Mouse (Mus musculus): ENCODE measurements around the gene Gamt.
A peak's percentile ranks its signal among the peaks of the same experiment; 100 is the strongest.

The Gamt gene

GRCm38 (mm10) chr10:80285222-80286070 is 24.6 kb upstream of the Gamt start:
- DNase-seq (ENCODE audit: low spot score) = no peak

DNA sequence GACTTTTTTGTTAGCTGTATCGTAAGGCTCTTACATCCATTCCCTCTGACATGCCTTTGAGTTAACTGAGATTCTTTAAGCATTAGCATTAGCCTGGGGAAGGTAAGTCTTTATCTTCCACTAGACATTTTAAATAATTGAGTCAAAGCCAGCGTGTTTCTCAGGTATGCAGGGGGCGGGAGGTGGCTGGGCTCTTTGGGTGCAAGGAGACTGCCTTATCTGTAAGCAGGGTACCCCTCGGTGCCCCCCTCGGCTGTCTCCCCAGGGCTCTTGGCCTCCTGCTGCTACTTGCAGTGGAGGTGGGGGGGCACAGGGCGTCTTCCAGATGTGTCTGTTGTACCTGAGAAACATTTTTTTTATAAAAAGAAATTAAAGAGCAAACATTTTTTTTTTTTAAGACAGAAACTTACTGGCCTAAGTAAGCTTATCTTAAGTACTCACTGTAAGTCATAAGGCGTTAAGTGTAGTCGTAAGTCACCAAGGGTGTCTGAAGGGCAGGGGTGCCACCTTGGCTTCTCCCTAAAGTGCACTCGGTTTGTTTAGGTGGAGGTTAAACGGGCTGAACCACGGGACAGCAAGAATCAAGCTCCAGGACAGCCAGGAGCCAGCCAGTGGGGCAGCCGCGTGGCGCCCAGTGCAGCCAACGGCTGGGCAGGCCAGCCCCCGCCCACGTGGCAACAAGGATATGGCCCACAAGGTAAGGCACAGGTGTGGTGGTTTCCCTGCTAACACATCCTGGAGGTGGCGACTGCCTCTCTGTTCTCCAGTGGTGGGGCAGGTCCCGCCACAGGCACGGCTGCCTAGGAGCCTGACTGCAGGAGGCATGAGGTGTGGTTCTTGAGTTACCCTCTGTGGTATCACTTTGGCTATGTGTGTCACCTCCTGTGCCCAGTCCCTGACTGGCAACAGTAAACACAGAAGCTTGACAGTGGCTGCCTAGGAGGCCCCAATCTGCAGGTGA is 21.9 kb upstream of the Gamt start:
- no peak for DNase-seq (ENCODE audit: low spot score)

DNA sequence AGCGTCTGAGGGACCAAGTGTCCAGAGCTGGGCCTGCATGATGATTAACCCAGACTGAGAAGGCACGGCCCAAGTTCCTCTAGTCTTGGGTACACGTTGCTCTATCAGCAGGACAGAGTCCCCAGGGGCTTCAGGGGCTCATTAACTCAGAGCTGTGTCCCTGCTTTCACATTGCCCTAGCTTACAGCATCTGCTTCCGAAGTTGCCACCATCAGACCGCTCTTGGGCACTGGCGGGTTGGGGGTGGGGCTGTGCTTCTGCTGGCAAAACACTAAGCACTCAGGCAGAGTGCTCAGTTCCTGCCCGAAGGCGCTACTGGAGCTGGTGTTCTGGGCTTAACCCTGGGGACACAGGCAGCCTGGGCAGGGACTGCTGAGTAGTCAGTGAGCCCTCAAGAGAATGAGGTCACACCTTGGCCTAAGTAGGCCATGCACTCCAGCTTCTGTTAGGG is 21.1 kb upstream of the Gamt start:
- no peak for DNase-seq (ENCODE audit: low spot score)

DNA sequence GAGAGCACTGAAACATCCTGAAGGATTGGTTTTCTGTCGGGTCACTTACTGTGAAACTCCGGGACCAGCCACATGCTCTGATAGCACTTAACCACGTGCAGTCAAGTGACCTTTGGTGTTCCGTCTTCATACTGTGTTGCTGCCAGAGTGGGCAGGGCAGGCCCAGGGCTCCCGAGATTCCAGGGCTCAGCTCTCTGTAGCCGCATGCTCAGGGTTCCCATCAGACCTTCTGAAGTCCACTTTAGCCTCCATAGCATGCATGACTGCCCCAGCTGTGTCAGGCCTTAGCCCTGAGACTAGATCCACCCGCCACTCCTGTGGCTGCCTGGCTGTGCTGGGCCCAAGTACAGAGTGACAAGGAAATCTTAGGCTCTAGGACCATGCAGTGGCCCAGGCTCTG is 20.5 kb upstream of the Gamt start:
- no peak for DNase-seq (ENCODE audit: low spot score)

GRCm38 (mm10) chr10:80279273-80279672 is 18.5 kb upstream of the Gamt start:
- DNase-seq (ENCODE audit: low spot score) = no peak

GRCm38 (mm10) chr10:80278390-80278789 is 17.6 kb upstream of the Gamt start:
- DNase-seq (ENCODE audit: low spot score) = no peak

GRCm38 (mm10) chr10:80276238-80276637 is 15.4 kb upstream of the Gamt start:
- DNase-seq (ENCODE audit: low spot score) = no peak

GRCm38 (mm10) chr10:80273847-80274246 is 13.0 kb upstream of the Gamt start:
- DNase-seq (ENCODE audit: low spot score) = no peak

- DNase-seq (ENCODE audit: low spot score) = no peak
Measured at GRCm38 (mm10) chr10:80271870-80272585, 11.2 kb upstream of the Gamt start.

DNA sequence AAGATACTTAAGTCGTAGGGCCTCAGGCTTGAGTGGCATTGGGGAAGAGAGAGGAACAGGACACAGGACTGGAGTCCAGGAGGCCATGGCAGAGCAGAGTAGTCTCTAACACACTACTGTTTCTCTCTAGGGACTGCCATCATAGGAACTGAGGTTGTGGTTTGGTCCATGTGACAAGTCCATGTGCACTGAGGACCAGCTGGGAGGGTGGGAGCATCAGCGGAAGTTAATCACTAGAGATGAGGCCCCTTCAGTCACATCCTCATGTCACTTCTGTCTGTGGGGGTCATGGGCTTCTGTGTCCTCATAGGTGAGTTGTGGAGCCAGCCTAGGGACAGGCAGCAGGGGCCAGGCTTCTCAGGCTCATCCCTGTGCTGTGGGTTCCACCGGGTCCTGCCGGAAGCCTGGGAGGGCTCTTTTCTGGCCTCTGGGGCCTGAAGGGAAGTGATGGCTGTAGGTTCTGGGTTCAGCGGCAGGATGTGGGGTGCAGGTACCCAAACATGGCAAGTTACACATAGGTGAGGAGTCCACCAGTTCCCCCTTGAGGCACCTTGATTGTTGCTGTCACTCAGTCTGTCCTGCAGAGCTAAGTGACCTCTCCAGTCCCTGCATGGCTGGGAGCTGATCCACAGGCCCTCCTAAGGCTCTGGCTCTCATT is 10.5 kb upstream of the Gamt start:
- peak; percentile 46 for DNase-seq (ENCODE audit: low spot score)

- no peak for DNase-seq (ENCODE audit: low spot score)
Measured at GRCm38 (mm10) chr10:80270734-80271181, 9.9 kb upstream of the Gamt start.

GRCm38 (mm10) chr10:80270099-80270498 is 9.3 kb upstream of the Gamt start:
- DNase-seq (ENCODE audit: low spot score) = no peak

GRCm38 (mm10) chr10:80265149-80265486 is 4.3 kb upstream of the Gamt start:
- no peak for DNase-seq (ENCODE audit: low spot score)

GRCm38 (mm10) chr10:80264341-80265148 is 3.7 kb upstream of the Gamt start:
- DNase-seq (ENCODE audit: low spot score) = peak; percentile 99

- no peak for DNase-seq (ENCODE audit: low spot score)
Measured at GRCm38 (mm10) chr10:80262776-80263365, 2.1 kb upstream of the Gamt start.

DNA sequence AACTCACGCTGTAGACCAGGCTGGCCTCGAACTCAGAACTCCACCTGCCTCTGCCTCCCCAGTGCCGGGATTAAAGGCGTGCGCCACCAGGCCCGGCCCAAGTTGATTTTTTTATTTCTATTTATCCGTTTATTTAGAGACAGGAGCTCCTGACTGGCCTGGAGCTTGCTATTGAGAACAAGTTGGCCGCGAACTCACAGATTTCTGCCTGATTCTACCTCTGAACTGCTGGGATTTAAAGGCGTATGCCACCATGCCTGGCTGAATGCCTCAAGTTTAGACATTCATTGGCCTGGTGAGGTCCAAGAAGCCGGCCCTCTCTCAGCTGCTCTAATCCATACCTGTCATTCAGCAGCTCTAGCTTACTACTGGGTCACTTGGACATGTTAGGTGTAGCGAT is 1.4 kb upstream of the Gamt start:
- DNase-seq (ENCODE audit: low spot score) = no peak

- peak; percentile 35 for DNase-seq (ENCODE audit: low spot score)
Measured at GRCm38 (mm10) chr10:80261585-80261968, 765 bp upstream of the Gamt start.

DNA sequence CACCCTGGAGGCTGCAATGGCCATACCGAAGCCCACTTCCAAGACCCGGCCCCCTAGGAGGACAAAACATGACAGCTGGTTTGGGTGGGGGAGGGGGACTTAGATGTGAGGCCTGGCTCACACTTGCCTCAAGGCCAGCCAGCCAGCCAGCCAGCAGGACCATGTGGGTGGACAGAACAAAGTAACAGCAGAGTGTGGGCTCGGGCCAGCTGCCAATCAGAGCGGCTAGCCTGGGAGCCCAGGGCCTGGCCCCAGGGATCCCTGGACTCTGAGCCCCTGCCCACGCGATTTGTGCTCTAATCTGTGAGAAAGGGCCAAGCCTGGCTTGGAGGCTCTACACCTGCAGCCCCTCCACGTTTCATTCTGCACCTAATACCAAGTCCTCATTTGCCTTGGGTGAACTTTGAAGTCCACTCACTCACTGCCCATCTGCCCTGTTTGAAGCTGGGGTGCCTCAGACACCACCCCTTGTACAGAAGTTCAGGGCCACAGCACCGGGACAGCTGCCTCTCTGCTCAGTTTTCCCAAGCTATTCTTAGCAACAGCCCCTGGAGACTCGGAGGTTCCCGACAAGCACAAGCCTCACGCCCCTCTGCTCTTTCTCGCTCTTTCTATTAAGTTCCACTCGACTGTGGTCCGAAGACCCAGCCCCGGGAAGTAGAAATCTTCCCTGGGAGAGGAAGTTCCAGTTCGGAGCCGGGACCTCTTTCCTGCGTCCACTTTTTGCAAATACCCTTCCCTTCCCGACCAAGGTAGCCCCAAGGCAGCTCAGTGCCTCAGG is 761 bp downstream of the Gamt start:
- no peak for DNase-seq (ENCODE audit: low spot score)

DNA sequence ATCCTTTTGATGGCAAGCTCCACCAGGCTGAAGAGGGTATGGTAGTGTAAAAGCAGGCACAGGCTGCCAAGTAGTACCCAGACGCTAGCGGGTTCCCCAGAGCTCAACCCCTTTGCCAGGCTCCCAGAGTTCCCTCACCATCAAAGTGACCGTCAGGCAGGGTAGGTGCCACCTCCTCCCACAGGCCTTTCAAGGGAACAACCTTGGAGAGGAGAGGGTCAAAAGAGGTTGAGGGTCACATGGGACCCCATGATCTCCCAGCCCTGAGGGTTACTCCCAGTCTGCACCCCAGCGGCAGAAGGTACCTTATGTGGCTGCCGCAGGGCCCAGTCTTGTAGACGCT is 1.4 kb downstream of the Gamt start:
- no peak for DNase-seq (ENCODE audit: low spot score)

All from T-cell, adult 2 months (primary cell).